Mouse (Mus musculus) kidney, embryonic 14.5 days (tissue): ENCODE measurements around the gene Ect2l. TPM values are rescaled to one million over a fixed set of nuclear protein-coding genes. Genes with fewer than 3 reads are reported as not detected.

ENCODE experiments used
- ATAC-seq: fragments of 200-750 bp; cut with Nextera tagmentation; 2 replicates; pipeline ENCODE4 v1.8.0; 2017; ENCODE audit warnings: moderate number of reproducible peaks, mild to moderate bottlenecking, moderate TSS enrichment, moderate library complexity; ENCODE audit not compliant: low FRiP score, low TSS enrichment
- H3K27ac ChIP-seq: fragments of 300-500 bp; sonication (generic); 2 replicates; pipeline ENCODE4 v1.5.1; 2014; ENCODE audit warnings: low read depth, mild to moderate bottlenecking, low read length, moderate library complexity, mixed read lengths
- H3K27me3 ChIP-seq: fragments of 300-500 bp; sonication (generic); 2 replicates; pipeline ENCODE4 v1.6.1; 2014; ENCODE audit warnings: mild to moderate bottlenecking, low read length; ENCODE audit not compliant: control insufficient read depth, insufficient read depth
- H3K36me3 ChIP-seq: fragments of 300-500 bp; sonication (generic); 2 replicates; pipeline ENCODE4 v1.6.1; 2014; ENCODE audit warnings: low read length, mixed read lengths; ENCODE audit not compliant: control insufficient read depth, insufficient read depth
- H3K4me1 ChIP-seq: fragments of 300-500 bp; sonication (generic); 2 replicates; pipeline ENCODE4 v1.6.1; 2014; ENCODE audit warnings: low read length, mixed read lengths; ENCODE audit not compliant: control insufficient read depth, insufficient read depth
- H3K4me2 ChIP-seq: fragments of 300-500 bp; sonication (generic); replicated peaks from 2 replicates; pipeline ENCODE4 v1.6.1; 2014; ENCODE audit warnings: low read depth, mild to moderate bottlenecking, low read length
- H3K4me3 ChIP-seq: fragments of 300-500 bp; sonication (generic); 2 replicates; pipeline ENCODE4 v1.5.1; 2014; ENCODE audit warnings: mild to moderate bottlenecking, low read length
- H3K9ac ChIP-seq: fragments of 300-500 bp; sonication (generic); 2 replicates; pipeline ENCODE4 v1.6.1; 2014; ENCODE audit warnings: low read depth, mild to moderate bottlenecking, low read length, moderate library complexity
- H3K9me3 ChIP-seq: fragments of 300-500 bp; sonication (generic); 2 replicates; pipeline ENCODE4 v1.6.1; 2016; ENCODE audit warnings: low read length; ENCODE audit not compliant: control insufficient read depth
- WGBS: fragments of 180-500 bp; shearing (Covaris S2); extraction: QIAGEN DNeasy Blood & Tissue Kit; methylation state at CpG from one replicate; pipeline ENCODE4 v1.1.7; 2014; 5-methylcytosine and 5-hydroxymethylcytosine counted together
- polyA plus RNA-seq: library from polyadenylated mRNA; unstranded; fragments of >200 nt; fragmentation: Nextera tagmentation; extraction: Ambion mirVana; gene quantifications from 2 replicates; pipeline ENCODE4 v1.2.1, GENCODE M21; 2014

The Ect2l gene
- polyA plus RNA-seq, 1 experiment from 2014 or later, result 0.69 TPM

DNA sequence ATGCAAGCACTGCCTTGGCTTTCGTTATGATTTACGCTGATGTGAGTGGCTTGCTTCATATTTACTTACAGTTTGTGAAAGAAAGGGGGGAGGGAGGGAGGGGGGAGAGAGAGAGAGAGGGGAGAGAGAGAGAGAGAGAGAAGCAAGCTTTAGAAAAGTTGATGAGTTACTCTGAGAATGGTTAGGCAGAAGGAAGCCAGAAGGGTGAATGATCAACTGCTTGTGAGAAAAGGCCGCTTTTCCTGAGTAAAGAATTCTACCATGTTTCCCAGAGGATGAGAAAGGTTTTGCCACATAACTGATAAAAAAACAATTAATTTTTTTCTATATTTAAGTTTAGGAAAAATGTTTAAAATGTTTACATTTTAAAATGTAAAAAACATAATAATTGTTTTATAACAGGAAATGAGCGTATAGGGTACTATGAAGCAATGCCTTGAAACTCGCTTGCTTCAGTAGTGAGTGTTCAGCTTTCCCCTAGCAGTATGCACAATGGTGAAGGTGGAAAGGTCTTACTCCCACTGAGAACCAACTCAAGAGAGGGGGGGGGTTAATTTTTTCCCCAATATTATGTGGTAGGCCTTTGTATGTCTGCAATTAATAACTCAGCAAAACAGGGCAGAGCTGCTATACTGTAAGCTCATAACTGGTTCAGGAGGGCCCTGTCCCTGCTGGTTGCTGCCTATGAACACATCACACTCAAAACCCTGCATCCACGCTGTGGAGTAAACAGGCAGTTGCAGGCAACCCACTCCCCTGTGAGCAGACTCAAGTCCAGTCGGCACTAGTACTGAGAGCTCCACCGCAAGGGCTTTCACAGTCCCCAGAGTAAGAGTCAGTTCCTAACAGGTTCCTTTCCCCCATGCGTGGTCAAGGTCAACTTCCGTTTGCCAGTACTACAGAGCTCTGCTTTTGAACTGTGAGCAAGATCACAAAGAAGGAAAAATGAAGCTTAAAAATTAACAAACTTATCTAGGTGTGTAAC, 78.7 kb downstream of the Ect2l start:
- Histone ChIP-seq H3K27me3 (no peaks in the 10 kb centered on the region), H3K4me1 (no peaks in the 10 kb centered on the region), H3K4me2 (no peak overlapping the region), H3K27ac (no peak overlapping the region), H3K36me3 (no peaks in the 10 kb centered on the region; the same call in 1 of the 2 replicates), H3K4me3 (no peak overlapping the region), H3K9me3 (no peaks in the 10 kb centered on the region), H3K9ac (no peak overlapping the region)
- WGBS, result 85% methylated on average over 10 of the region's 10 CpGs
- 0 out of 2 replicates have a peak, but pooled peaks have one; percentile 46 for ATAC-seq

DNA sequence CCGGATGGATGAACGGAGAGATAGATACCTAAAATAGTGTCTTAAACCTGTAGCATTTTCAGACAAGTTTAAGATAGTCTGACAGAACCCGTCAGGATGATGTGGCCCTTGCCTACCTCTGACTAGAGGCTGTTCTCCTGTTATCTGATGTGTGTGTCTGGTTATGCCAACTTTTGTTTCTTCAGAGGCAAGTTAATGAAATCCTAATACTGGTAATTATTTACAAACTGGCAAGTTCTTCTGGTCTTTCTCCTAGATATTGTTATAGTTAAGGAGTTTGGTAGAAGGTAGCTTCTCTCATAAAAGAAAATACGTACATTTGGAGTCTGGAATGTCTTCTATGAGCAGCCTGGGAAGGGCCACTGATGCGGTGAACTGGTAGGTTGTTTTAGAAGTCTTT, 80.4 kb downstream of the Ect2l start:
- WGBS, result 89% methylated on average over 5 of the region's 5 CpGs
- Histone ChIP-seq H3K9ac (no peak overlapping the region), H3K36me3 (peaks cover 10% of the 10 kb centered on the region; the same call in 1 of the 2 replicates), H3K27me3 (no peaks in the 10 kb centered on the region), H3K4me2 (no peak overlapping the region), H3K9me3 (no peaks in the 10 kb centered on the region), H3K27ac (no peak overlapping the region), H3K4me1 (no peaks in the 10 kb centered on the region), H3K4me3 (no peak overlapping the region)
- ATAC-seq, result no peak

DNA sequence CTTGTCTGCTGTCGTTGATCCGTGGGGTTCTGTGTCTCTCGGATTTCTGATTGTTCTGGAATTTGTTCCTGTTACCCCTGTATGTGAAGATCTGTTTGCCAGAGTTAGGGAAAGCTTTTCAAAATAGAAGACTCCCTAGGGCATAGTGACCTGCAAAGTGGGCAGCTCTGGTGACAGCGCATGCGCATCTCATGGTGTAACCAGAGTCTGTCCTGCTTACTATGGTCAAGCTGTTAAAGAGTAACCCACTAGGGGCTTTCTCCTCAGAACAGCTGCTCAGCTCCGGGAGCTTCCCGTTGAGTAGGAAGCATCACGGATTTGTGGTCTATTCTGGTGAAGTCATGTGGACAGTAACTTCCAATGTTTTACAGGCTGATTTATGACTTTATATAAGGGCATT, 92.4 kb downstream of the Ect2l start:
- Histone ChIP-seq H3K4me3 (no peak overlapping the region), H3K36me3 (peaks cover 69% of the 10 kb centered on the region), H3K9ac (no peak overlapping the region), H3K4me1 (no peaks in the 10 kb centered on the region), H3K27me3 (no peaks in the 10 kb centered on the region), H3K4me2 (no peak overlapping the region), H3K9me3 (0 out of 2 replicates have a peak, but pooled peaks cover 3% of the 10 kb centered on the region), H3K27ac (no peak overlapping the region; the same call in 1 of the 2 replicates)
- WGBS, result 62% methylated on average over 8 of the region's 8 CpGs
- peak; percentile 87 for ATAC-seq

DNA sequence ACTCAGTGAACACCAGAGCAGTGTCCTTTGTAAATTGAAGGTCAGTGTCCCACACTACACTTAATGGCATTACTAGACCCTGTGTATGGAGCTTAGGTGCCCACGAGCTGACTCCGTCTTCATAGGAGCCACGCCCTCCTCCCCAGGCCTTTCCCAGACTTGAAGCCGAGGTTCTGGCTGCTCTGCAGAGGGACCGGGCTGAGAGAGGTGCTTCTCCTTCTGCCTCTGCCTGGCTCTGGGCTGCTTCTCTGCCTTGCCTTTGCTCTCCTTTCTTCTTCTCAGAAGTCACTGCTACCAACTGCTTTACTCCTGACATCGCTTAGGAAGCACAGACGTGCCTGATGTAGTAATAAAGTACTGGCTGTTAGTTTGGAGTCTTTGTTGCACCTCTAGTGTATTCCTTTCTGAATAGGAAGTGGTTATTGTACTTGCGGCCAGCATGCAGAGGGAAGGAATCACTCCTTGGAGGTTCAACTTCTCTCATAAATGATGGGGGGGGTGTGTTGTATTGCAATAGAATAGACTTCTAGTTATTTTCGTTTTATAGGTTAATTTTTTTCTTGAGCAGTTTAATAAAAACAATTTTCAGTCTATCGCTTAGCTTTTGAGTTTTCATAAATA, 97.1 kb downstream of the Ect2l start:
- H3K4me2 ChIP-seq, result no peak overlapping the region
- H3K9ac ChIP-seq, result no peak overlapping the region
- no peak overlapping the region for H3K4me3 ChIP-seq
- no peaks in the 10 kb centered on the region for H3K9me3 ChIP-seq
- H3K27me3 ChIP-seq, result no peaks in the 10 kb centered on the region
- H3K27ac ChIP-seq, result no peak overlapping the region
- H3K4me1 ChIP-seq, result no peaks in the 10 kb centered on the region
- 85% methylated on average over 10 of the region's 10 CpGs for WGBS
- no peak for ATAC-seq
- peaks cover 31% of the 10 kb centered on the region for H3K36me3 ChIP-seq

DNA sequence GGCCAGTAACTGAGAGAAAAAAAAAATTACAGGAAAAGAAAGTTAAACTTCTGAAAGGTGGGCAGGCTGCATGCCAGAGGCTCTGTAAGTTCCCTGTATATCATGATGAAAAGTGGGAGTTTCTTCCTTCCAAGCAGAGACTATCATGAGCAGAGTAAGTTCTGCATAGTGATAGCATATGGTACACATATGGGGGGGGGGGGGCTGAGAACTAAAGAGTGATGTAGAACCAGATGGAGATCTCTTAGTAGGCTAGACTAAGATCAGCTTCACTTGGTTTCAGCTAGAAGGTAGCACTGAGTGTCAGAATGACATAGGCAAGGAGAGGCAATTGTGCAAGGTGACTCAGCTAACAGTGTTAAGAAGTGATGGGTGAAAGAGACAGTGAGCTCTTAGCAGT, 99.8 kb downstream of the Ect2l start:
- Histone ChIP-seq H3K27me3 (no peaks in the 10 kb centered on the region), H3K4me3 (no peak overlapping the region), H3K9me3 (no peaks in the 10 kb centered on the region), H3K4me1 (no peaks in the 10 kb centered on the region), H3K27ac (no peak overlapping the region), H3K36me3 (peaks cover 12% of the 10 kb centered on the region), H3K4me2 (no peak overlapping the region), H3K9ac (no peak overlapping the region)
- no peak for ATAC-seq

DNA sequence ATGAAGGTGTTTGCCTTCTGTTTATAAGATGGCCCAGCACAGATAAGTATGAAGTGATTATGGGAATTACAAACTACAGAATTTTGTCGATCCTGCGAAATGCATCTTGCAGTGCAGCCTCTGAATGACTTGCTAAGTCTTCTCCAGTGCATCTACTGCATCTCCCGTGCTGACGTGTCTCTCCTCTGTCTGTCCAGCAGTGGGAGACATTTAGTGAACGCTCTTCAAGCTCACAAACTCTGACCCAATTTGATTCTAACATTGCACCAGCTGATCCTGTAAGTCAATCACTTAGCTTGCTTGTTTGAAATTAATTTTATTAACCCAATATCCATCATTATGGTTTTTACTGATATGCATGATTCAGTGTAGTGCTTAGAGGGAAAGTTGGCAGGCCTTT, 103.2 kb downstream of the Ect2l start:
- no peak overlapping the region for H3K4me2 ChIP-seq
- no peak overlapping the region for H3K27ac ChIP-seq
- H3K9me3 ChIP-seq, result no peaks in the 10 kb centered on the region
- no peak for ATAC-seq
- H3K27me3 ChIP-seq, result no peaks in the 10 kb centered on the region
- no peaks in the 10 kb centered on the region for H3K4me1 ChIP-seq
- H3K9ac ChIP-seq, result no peak overlapping the region
- H3K36me3 ChIP-seq, result peaks cover 13% of the 10 kb centered on the region
- WGBS, result 67% methylated on average over 5 of the region's 5 CpGs
- H3K4me3 ChIP-seq, result no peak overlapping the region

DNA sequence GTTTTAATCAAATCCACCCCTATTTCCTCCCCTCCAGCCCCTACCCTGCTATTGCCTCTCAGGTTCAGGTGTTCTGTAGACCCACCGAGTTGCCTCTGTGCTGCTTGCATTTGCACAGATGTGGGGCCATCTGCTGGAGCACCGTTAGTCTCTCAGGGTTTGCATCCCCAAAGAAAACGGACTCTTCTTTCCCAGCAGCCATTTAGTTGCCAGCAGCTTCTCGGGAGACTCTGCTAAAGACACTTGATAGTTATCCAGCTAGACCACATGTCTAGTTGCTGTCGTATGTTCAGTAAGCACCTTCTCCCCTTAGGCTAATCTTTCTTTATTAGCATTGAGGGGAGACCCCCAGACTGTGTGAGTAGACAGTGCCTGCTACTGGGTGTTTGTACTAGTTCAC, 108.5 kb downstream of the Ect2l start:
- H3K4me2 ChIP-seq, result no peak overlapping the region
- no peak overlapping the region for H3K4me3 ChIP-seq
- H3K9me3 ChIP-seq, result no peaks in the 10 kb centered on the region
- 49% methylated on average over 5 of the region's 5 CpGs for WGBS
- H3K9ac ChIP-seq, result no peak overlapping the region
- no peak for ATAC-seq
- no peaks in the 10 kb centered on the region for H3K27me3 ChIP-seq
- H3K4me1 ChIP-seq, result no peaks in the 10 kb centered on the region
- H3K36me3 ChIP-seq, result peaks cover 19% of the 10 kb centered on the region
- H3K27ac ChIP-seq, result no peak overlapping the region

DNA sequence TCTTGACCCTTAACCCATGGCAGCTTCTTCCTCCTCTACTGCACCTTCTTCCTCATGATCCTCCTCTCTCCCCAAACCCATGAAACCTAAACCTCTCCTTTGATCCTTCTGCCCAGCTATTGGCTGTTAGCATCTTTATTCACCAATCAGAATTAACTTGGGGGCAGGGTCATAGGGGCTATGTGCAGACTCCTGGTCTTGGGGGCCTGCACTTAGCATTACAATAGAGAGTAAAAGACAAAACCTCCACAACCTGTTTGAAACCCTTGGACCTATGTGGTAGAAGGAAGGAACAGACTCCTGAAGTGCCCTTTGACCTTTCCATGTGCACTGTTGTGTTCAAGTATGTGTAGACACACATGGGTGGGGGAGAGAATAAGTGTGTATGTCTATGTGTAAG, 120.0 kb downstream of the Ect2l start:
- no peak for ATAC-seq
- no peaks in the 10 kb centered on the region for H3K4me1 ChIP-seq
- no peaks in the 10 kb centered on the region for H3K27me3 ChIP-seq
- no peak overlapping the region for H3K4me2 ChIP-seq
- no peak overlapping the region for H3K9ac ChIP-seq
- H3K27ac ChIP-seq, result no peak overlapping the region
- no peak overlapping the region for H3K4me3 ChIP-seq
- H3K9me3 ChIP-seq, result no peaks in the 10 kb centered on the region; the same call in 1 of the 2 replicates
- H3K36me3 ChIP-seq, result peaks cover 41% of the 10 kb centered on the region

DNA sequence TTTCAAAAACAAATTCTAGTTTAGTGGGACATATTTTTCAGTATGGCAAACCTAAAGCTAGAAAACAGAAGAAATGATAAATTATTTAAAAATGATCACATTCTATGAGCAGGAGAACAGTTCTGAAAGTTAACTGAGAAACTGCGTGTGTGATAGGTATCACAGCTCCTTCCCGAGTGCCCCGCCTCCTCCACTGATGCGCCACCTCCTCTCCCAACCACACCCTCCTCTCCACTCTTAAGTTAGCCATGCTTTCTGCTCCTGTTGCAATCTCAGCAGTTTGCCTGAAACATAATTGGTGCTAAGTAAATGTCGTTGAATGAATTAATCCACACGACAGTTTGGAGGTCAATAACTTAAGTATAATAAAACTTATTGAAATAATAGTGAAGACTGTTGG, 127.9 kb downstream of the Ect2l start:
- no peak overlapping the region for H3K27ac ChIP-seq
- WGBS, result 94% methylated on average over 6 of the region's 6 CpGs
- no peaks in the 10 kb centered on the region; the same call in 1 of the 2 replicates for H3K9me3 ChIP-seq
- no peaks in the 10 kb centered on the region for H3K4me1 ChIP-seq
- H3K4me2 ChIP-seq, result no peak overlapping the region
- ATAC-seq, result no peak
- H3K4me3 ChIP-seq, result no peak overlapping the region
- H3K36me3 ChIP-seq, result no peaks in the 10 kb centered on the region
- H3K27me3 ChIP-seq, result no peaks in the 10 kb centered on the region
- no peak overlapping the region for H3K9ac ChIP-seq
